Mouse (Mus musculus) liver, postnatal 0 days (tissue): ENCODE measurements around the gene S100a10.

Source experiments
- CTCF ChIP-seq: sonication (generic); IDR thresholded peaks from 2 replicates; pipeline ENCODE4 v1.5.1; 2016; ENCODE audit warnings: antibody characterized with exemption, low read depth
- EP300 ChIP-seq: IDR thresholded peaks from 2 replicates; pipeline ENCODE4 v1.6.1; 2016; ENCODE audit warnings: antibody characterized with exemption, low read depth, mild to moderate bottlenecking

GRCm38 (mm10) chr3:93506881-93507325, 48.0 kb upstream of the S100a10 start:
- TF ChIP-seq CTCF (no peak), EP300 (no peak)
